Mouse (Mus musculus) heart, embryonic 16.5 days (tissue): Measurements from ENCODE around the gene Mrps25. TPM values are rescaled to one million over a fixed set of nuclear protein-coding genes. Genes with fewer than 3 reads are reported as not detected.
A peak's percentile ranks its signal among the peaks of the same experiment; 100 is the strongest.

Source experiments
- ATAC-seq: fragments of 200-750 bp; cut with Nextera tagmentation; replicated peaks from 2 replicates; pipeline ENCODE4 v1.8.0; 2017; ENCODE audit warnings: moderate number of reproducible peaks; ENCODE audit not compliant: insufficient read depth, low FRiP score; ENCODE audit errors: extremely low read depth
- H3K27ac ChIP-seq: fragments of 300-500 bp; sonication (generic); 2 replicates; pipeline ENCODE4 v1.5.1; 2014; ENCODE audit warnings: mild to moderate bottlenecking, low read length, control low read depth, moderate library complexity
- H3K27me3 ChIP-seq: fragments of 300-500 bp; sonication (generic); 2 replicates; pipeline ENCODE4 v1.6.1; 2014; ENCODE audit warnings: low read length, mixed read lengths; ENCODE audit not compliant: control insufficient read depth, insufficient read depth
- H3K36me3 ChIP-seq: fragments of 300-500 bp; sonication (generic); 2 replicates; pipeline ENCODE4 v1.6.1; 2014; ENCODE audit not compliant: control insufficient read depth, insufficient read depth
- H3K4me1 ChIP-seq: fragments of 300-500 bp; sonication (generic); 2 replicates; pipeline ENCODE4 v1.6.1; 2014; ENCODE audit warnings: low read length, mixed read lengths; ENCODE audit not compliant: control insufficient read depth, insufficient read depth
- H3K4me2 ChIP-seq: fragments of 300-500 bp; sonication (generic); 2 replicates; pipeline ENCODE4 v1.6.1; 2014; ENCODE audit warnings: low read depth, mild to moderate bottlenecking, control low read depth, low read length
- H3K4me3 ChIP-seq: fragments of 300-500 bp; sonication (generic); 2 replicates; pipeline ENCODE4 v1.5.1; 2014; ENCODE audit warnings: mild to moderate bottlenecking, control low read depth, low read length
- H3K9ac ChIP-seq: fragments of 300-500 bp; sonication (generic); 2 replicates; pipeline ENCODE4 v1.6.1; 2014; ENCODE audit warnings: low read length, control low read depth
- H3K9me3 ChIP-seq: fragments of 300-500 bp; sonication (generic); replicated peaks from 2 replicates; pipeline ENCODE4 v1.6.1; 2016; ENCODE audit warnings: low read length; ENCODE audit not compliant: control insufficient read depth
- WGBS: fragments of 180-500 bp; shearing (Covaris S2); extraction: QIAGEN DNeasy Blood & Tissue Kit; methylation state at CpG from one replicate; pipeline ENCODE4 v1.1.7; 2014; 5-methylcytosine and 5-hydroxymethylcytosine counted together
- polyA plus RNA-seq: library from polyadenylated mRNA; unstranded; fragments of >200 nt; fragmentation: Nextera tagmentation; extraction: Ambion mirVana; gene quantifications from 2 replicates; pipeline ENCODE4 v1.2.1, GENCODE M21; 2015

Gene Mrps25
- 83.1 and 87.0 TPM in 2 replicates for polyA plus RNA-seq

DNA sequence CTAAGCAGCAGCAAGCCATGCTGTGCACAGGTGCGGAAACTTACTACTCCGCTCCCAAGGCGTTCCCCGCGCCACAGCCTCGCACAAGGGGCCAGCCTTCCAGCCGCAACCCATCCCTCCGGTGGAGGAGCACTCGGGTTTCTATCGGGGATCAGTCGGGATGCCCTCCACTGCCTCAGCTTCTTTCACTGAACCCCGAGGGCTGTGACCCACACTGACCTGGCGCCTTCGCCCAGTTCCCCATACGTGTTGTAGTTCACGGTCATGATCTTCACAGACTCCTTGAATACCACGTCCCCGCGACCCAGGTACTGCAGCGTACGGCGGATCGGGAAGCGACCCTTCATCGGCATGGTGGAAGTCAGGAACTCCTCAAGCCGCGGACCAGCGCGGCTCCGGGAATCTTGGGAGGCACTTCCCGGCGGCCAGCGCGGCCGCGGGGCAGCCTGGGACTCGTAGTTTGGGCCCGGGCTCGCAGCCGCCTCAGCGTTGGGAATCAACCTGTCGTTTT is at the start of gene Mrps25:
TSS of gene Mrps25 (minus strand) at position 413 of the 511 bp plus-strand sequence.
- H3K27ac ChIP-seq: peak within 1 kb of the TSS; percentile 80
- peak; percentile 93 for ATAC-seq

GRCm38 (mm10) chr6:92231762-92232161 is 47.9 kb upstream of the Mrps25 start:
- no peak for ATAC-seq
- Histone ChIP-seq H3K27ac (no peak overlapping the region), H3K4me2 (no peak overlapping the region), H3K9me3 (no peaks in the 10 kb centered on the region), H3K36me3 (no peaks in the 10 kb centered on the region), H3K9ac (no peak overlapping the region), H3K27me3 (no peaks in the 10 kb centered on the region), H3K4me1 (no peaks in the 10 kb centered on the region), H3K4me3 (no peak overlapping the region)
- 46% methylated on average over 4 of the region's 4 CpGs for WGBS

More for the DNA sequence above, at the start of gene Mrps25:
- Histone ChIP-seq H3K9ac (peak within 1 kb of the TSS; percentile 90), H3K27me3 (no peaks in the 10 kb centered on the region), H3K9me3 (peaks cover 9% of the 10 kb centered on the region), H3K4me1 (peaks cover 11% of the 10 kb centered on the region), H3K4me2 (peak within 1 kb of the TSS; percentile 83), H3K36me3 (peaks cover 28% of the 10 kb centered on the region), H3K4me3 (peak within 1 kb of the TSS; percentile 90)
- under 1% methylated on average over 42 of the region's 42 CpGs for WGBS

DNA sequence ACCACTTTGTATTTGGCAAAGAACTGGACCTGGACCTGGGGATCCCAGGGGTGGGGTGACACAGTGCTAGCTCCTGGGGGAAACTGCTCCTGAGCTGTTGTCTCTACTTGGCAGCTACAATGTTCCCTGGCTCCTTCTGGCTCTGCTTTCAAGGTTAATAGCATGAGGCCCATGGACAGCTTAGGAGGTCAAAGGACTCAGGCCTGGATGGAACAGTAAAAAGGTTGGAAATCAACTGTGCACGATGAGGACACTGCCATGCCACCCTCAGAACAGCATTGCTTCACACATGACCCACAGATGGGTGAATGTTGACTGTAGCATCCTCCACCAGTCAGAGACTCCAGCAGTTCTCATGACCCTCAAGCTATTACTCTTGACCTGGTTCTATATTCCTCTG is 47.5 kb upstream of the Mrps25 start:
- no peak overlapping the region for H3K4me3 ChIP-seq
- ATAC-seq: no peak
- 52% methylated on average over 1 of the region's 1 CpGs for WGBS
- no peaks in the 10 kb centered on the region for H3K4me1 ChIP-seq
- H3K9me3 ChIP-seq: no peaks in the 10 kb centered on the region
- H3K4me2 ChIP-seq: no peak overlapping the region
- no peaks in the 10 kb centered on the region for H3K27me3 ChIP-seq
- H3K36me3 ChIP-seq: no peaks in the 10 kb centered on the region
- H3K27ac ChIP-seq: no peak overlapping the region
- H3K9ac ChIP-seq: no peak overlapping the region

DNA sequence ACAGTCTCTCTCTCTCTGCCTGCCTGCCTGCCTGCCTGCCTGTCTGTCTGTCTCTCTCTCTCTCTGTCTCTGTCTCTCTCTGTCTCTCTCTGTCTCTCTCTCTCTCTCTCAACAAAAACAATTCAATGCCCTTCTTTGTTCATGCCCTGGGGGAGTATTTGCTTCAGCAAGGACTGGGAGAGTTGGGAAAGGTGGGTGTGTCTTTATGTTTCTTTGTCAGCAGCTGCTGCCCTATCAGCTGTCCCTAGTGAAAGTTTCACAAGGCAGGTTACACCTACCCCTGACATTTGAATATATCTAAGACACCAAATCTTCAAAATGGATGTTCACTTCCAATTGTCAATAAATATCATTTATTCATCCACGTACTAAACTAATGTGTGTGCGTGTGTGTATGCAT is 45.8 kb upstream of the Mrps25 start:
- H3K4me2 ChIP-seq: no peak overlapping the region
- H3K27ac ChIP-seq: no peak overlapping the region
- H3K9ac ChIP-seq: no peak overlapping the region
- no peaks in the 10 kb centered on the region for H3K9me3 ChIP-seq
- no peak overlapping the region for H3K4me3 ChIP-seq
- WGBS: 81% methylated on average over 2 of the region's 2 CpGs
- no peaks in the 10 kb centered on the region for H3K36me3 ChIP-seq
- no peaks in the 10 kb centered on the region for H3K4me1 ChIP-seq
- ATAC-seq: no peak
- no peaks in the 10 kb centered on the region for H3K27me3 ChIP-seq

DNA sequence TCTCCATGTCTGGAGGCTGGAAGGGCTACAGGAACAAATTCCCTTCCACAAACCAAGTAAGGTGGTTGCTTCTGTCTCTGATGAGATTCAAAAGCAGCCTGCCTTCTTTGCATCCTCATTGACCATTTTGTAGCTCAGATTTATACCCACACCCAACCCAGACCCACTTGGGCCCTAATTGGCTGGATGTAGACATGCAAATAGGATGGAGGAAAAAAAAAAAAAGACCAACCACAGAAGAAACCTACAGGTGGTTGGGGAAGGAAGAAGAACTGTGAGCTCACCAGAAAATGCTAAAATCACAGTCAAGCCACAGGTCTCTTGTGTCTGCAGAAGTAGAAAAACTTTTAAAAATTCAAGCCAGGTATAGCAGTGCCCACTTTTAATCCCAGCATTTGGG is 45.3 kb upstream of the Mrps25 start:
- no peak overlapping the region for H3K9ac ChIP-seq
- H3K4me3 ChIP-seq: no peak overlapping the region
- no peak overlapping the region for H3K4me2 ChIP-seq
- no peaks in the 10 kb centered on the region for H3K9me3 ChIP-seq
- H3K4me1 ChIP-seq: no peaks in the 10 kb centered on the region
- H3K27ac ChIP-seq: no peak overlapping the region
- no peaks in the 10 kb centered on the region for H3K36me3 ChIP-seq
- H3K27me3 ChIP-seq: no peaks in the 10 kb centered on the region
- ATAC-seq: no peak

- ATAC-seq: no peak
- Histone ChIP-seq H3K27me3 (no peaks in the 10 kb centered on the region), H3K9me3 (no peaks in the 10 kb centered on the region), H3K9ac (no peak overlapping the region), H3K27ac (no peak overlapping the region), H3K4me2 (no peak overlapping the region), H3K36me3 (no peaks in the 10 kb centered on the region), H3K4me1 (no peaks in the 10 kb centered on the region), H3K4me3 (no peak overlapping the region)
- WGBS: 68% methylated on average over 1 of the region's 1 CpGs
These were observed 41.1 kb upstream of the Mrps25 start for GRCm38 (mm10) chr6:92224981-92225380.

DNA sequence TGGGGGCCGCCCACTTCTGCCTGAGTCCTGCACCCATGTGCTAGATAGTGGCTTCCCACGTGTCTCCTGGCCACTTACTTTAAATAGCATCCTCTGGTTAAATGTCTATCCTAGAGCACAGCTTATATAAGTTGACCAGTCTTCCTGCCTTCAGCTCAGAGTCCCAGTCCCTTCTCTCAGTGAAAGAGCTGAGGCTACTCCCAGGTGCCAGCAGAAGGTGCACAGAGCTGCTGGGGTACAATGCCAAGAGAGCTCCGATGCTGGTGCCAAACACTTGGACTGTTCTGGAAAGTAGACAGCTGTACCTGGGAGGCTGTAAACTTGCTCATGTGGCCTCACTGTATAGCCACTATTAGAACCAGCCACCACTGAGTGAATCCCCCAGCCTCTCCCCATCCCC is 38.2 kb upstream of the Mrps25 start:
- no peaks in the 10 kb centered on the region for H3K9me3 ChIP-seq
- 63% methylated on average over 3 of the region's 3 CpGs for WGBS
- no peak for ATAC-seq
- no peak overlapping the region for H3K27ac ChIP-seq
- no peak overlapping the region for H3K9ac ChIP-seq
- no peak overlapping the region for H3K4me2 ChIP-seq
- no peak overlapping the region for H3K4me3 ChIP-seq
- H3K4me1 ChIP-seq: no peaks in the 10 kb centered on the region
- no peaks in the 10 kb centered on the region for H3K36me3 ChIP-seq
- no peaks in the 10 kb centered on the region for H3K27me3 ChIP-seq

DNA sequence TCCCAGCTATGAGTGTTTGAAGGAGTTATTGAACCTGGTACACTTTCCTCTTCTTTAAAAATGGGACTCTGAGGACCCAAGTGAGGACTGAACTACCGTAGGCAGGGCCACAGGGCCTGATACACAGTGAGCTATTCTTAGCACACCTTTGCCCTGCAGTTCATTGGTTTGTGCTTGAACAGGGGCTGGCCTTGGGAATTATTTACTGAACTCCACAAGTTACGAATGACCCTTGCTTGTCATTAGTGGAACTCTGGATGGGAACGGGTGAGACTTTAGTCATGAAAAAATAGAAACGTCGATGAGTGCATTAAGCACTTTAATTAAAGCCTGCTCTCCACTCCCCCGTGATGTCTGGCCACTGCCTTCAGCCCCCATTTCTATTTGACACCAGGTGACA is 37.8 kb upstream of the Mrps25 start:
- H3K4me2 ChIP-seq: no peak overlapping the region
- no peaks in the 10 kb centered on the region for H3K4me1 ChIP-seq
- H3K9ac ChIP-seq: no peak overlapping the region
- no peaks in the 10 kb centered on the region for H3K9me3 ChIP-seq
- H3K27me3 ChIP-seq: no peaks in the 10 kb centered on the region
- H3K36me3 ChIP-seq: no peaks in the 10 kb centered on the region
- no peak for ATAC-seq
- H3K4me3 ChIP-seq: no peak overlapping the region
- WGBS: 65% methylated on average over 6 of the region's 6 CpGs
- H3K27ac ChIP-seq: no peak overlapping the region

DNA sequence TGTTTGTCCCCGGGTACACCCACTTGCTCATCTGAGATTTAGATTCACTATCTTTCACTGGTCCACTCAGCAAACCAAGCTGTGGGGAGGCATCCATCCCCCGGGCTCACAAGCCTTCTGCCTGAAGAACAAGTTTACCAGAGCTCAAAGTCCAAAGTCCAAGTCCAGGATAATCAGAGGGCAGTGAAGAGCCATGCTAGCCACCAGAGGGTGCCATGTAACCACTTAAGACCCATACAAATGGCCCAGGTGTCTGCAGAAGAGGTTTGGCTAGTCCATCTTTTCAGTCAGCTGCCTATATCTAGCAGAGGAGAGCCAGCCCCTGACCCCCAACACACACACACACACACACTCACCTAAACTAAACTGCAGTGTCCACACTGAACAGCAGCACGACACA is 35.6 kb upstream of the Mrps25 start:
- Histone ChIP-seq H3K4me2 (no peak overlapping the region), H3K9ac (no peak overlapping the region), H3K27me3 (no peaks in the 10 kb centered on the region), H3K36me3 (no peaks in the 10 kb centered on the region), H3K4me3 (no peak overlapping the region), H3K27ac (no peak overlapping the region), H3K4me1 (no peaks in the 10 kb centered on the region), H3K9me3 (no peaks in the 10 kb centered on the region)
- no peak for ATAC-seq
- WGBS: 45% methylated on average over 3 of the region's 3 CpGs
